Mouse (Mus musculus) kidney, embryonic 16.5 days (tissue): ENCODE measurements at regions not wholly inside any gene's neighbourhood (a gene's known extent, or its start where the extent isn't known, plus 50 kb on each side); places are given as distances from the start of the nearest gene placed in this dataset.

Source experiments
- ATAC-seq: fragments of 200-750 bp; cut with Nextera tagmentation; 2 replicates; pipeline ENCODE4 v1.8.0; 2017; ENCODE audit warnings: moderate TSS enrichment; ENCODE audit not compliant: low FRiP score, low TSS enrichment
- H3K27ac ChIP-seq: fragments of 300-500 bp; sonication (generic); 2 replicates; pipeline ENCODE4 v1.5.1; 2014; ENCODE audit warnings: low read length
- H3K27me3 ChIP-seq: fragments of 300-500 bp; sonication (generic); 2 replicates; pipeline ENCODE4 v1.6.1; 2014; ENCODE audit warnings: low read length, control low read depth, mixed read lengths; ENCODE audit not compliant: insufficient read depth
- H3K36me3 ChIP-seq: fragments of 300-500 bp; sonication (generic); 2 replicates; pipeline ENCODE4 v1.6.1; 2014; ENCODE audit warnings: low read length, control low read depth, mixed read lengths; ENCODE audit not compliant: insufficient read depth
- H3K4me1 ChIP-seq: fragments of 300-500 bp; sonication (generic); 2 replicates; pipeline ENCODE4 v1.6.1; 2014; ENCODE audit warnings: low read length, control low read depth, mixed read lengths; ENCODE audit not compliant: insufficient read depth
- H3K4me2 ChIP-seq: fragments of 300-500 bp; sonication (generic); replicated peaks from 2 replicates; pipeline ENCODE4 v1.6.1; 2014; ENCODE audit warnings: low read depth, low read length
- H3K4me3 ChIP-seq: fragments of 300-500 bp; sonication (generic); 2 replicates; pipeline ENCODE4 v1.5.1; 2014; ENCODE audit warnings: mild to moderate bottlenecking, low read length
- H3K9ac ChIP-seq: fragments of 300-500 bp; sonication (generic); replicated peaks from 2 replicates; pipeline ENCODE4 v1.6.1; 2014; ENCODE audit warnings: low read length
- H3K9me3 ChIP-seq: fragments of 300-500 bp; sonication (generic); 2 replicates; pipeline ENCODE4 v1.6.1; 2016; ENCODE audit warnings: low read length, control low read depth
- WGBS: fragments of 180-500 bp; shearing (Covaris S2); extraction: QIAGEN DNeasy Blood & Tissue Kit; methylation state at CpG from one replicate; pipeline ENCODE4 v1.1.7; 2014; 5-methylcytosine and 5-hydroxymethylcytosine counted together

DNA sequence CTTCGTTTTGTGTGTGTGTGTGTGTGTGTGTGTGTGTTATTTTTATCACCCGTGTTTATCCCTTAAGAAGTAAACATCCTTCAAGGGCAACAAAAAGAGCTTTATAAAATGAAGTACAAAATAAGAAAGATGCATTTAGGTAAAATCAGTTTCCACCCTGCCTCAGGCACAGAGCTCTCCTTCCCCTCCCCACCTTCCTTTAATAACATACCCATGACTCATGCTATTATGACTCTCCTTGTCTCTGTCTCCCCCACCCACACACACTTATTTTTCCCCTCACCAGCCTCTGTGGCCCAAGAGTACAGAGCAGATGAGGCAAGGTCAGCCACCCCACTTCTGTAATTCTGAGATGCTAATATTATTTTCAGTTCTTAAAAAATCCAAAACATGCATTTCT is 144.0 kb downstream of the Tpbg start:
- no peaks in the 10 kb centered on the region for H3K36me3 ChIP-seq
- H3K27ac ChIP-seq, result no peak overlapping the region
- no peak overlapping the region for H3K4me2 ChIP-seq
- H3K27me3 ChIP-seq, result no peaks in the 10 kb centered on the region
- no peaks in the 10 kb centered on the region for H3K4me1 ChIP-seq
- H3K4me3 ChIP-seq, result no peak overlapping the region
- WGBS, result 40% methylated on average over 2 of the region's 2 CpGs
- H3K9ac ChIP-seq, result no peak overlapping the region
- ATAC-seq, result no peak
- no peaks in the 10 kb centered on the region for H3K9me3 ChIP-seq

GRCm38 (mm10) chr9:86002996-86003395 is 160.8 kb downstream of the Tpbg start:
- H3K9me3 ChIP-seq, result no peaks in the 10 kb centered on the region
- 58% methylated on average over 2 of the region's 2 CpGs for WGBS
- no peak overlapping the region for H3K27ac ChIP-seq
- H3K4me2 ChIP-seq, result no peak overlapping the region
- no peaks in the 10 kb centered on the region for H3K27me3 ChIP-seq
- no peaks in the 10 kb centered on the region for H3K4me1 ChIP-seq
- no peak overlapping the region for H3K4me3 ChIP-seq
- no peak overlapping the region for H3K9ac ChIP-seq
- ATAC-seq, result no peak
- no peaks in the 10 kb centered on the region for H3K36me3 ChIP-seq

GRCm38 (mm10) chr9:86011661-86012060 is 169.5 kb downstream of the Tpbg start:
- Histone ChIP-seq H3K9ac (no peak overlapping the region), H3K4me1 (no peaks in the 10 kb centered on the region), H3K27ac (no peak overlapping the region), H3K4me2 (no peak overlapping the region), H3K9me3 (no peaks in the 10 kb centered on the region), H3K36me3 (no peaks in the 10 kb centered on the region), H3K27me3 (no peaks in the 10 kb centered on the region), H3K4me3 (no peak overlapping the region)
- 74% methylated on average over 2 of the region's 2 CpGs for WGBS
- ATAC-seq, result no peak

DNA sequence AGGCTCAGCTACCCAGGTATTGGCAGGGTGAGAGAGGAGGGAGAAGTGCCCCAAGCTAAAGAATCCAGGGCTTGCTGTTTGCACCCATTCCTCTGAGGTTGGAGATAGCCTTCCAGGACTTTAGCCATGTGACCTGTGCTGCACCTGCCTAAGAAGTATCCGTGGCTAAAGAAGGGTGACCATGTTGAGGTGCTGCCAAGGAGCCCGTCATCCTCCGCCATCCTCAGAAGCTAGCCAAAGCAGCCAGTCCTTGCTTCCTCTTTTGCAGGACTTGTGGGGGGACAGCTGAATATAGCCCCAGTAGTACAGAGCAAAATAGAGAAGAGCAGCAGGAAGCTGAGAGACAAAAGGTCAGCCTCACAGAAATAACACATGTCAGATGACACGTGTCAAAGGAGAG is 173.7 kb downstream of the Tpbg start:
- no peak overlapping the region for H3K4me3 ChIP-seq
- no peak for ATAC-seq
- no peaks in the 10 kb centered on the region for H3K9me3 ChIP-seq
- H3K27ac ChIP-seq, result no peak overlapping the region
- no peaks in the 10 kb centered on the region for H3K27me3 ChIP-seq
- whole genome bisulfite sequencing, result 79% methylated on average over 4 of the region's 4 CpGs
- H3K9ac ChIP-seq, result no peak overlapping the region
- H3K4me1 ChIP-seq, result no peaks in the 10 kb centered on the region
- no peak overlapping the region for H3K4me2 ChIP-seq
- H3K36me3 ChIP-seq, result no peaks in the 10 kb centered on the region

DNA sequence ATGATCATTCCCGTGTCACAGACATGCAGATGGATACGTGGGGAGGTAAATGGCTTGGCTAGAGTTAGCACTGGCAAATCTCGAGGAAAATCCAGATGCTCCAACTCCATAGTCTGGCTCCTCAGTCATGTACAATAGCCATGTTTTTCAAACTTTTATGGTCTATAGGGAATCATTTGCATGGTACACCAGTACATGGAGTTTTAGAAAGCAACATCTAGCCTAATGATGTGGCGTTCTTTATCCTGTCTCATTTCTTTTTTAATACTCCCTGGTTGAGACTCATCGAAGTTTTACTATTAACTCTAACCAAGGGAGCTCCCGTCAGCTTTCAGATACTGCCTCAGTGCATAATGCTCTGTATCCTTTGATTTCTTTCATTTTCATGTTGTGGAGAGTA is 178.0 kb downstream of the Tpbg start:
- no peak overlapping the region for H3K4me3 ChIP-seq
- ATAC-seq, result no peak
- no peak overlapping the region for H3K9ac ChIP-seq
- no peaks in the 10 kb centered on the region for H3K4me1 ChIP-seq
- H3K36me3 ChIP-seq, result no peaks in the 10 kb centered on the region
- H3K27ac ChIP-seq, result no peak overlapping the region
- 92% methylated on average over 6 of the region's 6 CpGs for WGBS
- H3K4me2 ChIP-seq, result no peak overlapping the region
- no peaks in the 10 kb centered on the region for H3K9me3 ChIP-seq
- H3K27me3 ChIP-seq, result no peaks in the 10 kb centered on the region

DNA sequence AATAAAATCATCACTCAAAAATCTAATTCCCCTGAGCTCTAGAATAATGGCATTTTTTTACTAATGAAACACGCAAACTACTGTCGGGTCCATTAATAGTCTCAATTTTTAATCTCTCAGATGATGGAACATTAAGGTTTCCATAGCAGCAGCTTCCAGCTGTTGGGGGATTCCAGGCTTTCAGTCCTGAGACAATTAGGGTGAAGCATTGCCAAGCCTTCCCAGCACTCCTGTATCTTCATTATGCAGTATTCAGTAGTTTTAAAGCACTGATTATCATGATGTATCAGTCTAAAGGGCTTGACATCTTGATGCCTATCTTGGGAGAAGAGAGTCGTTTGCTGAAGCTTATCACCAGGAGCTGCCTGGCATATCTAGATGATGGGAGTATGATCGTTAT is 178.6 kb downstream of the Tpbg start:
- no peak for ATAC-seq
- Histone ChIP-seq H3K4me2 (no peak overlapping the region), H3K9ac (no peak overlapping the region), H3K27me3 (no peaks in the 10 kb centered on the region), H3K4me1 (no peaks in the 10 kb centered on the region), H3K9me3 (no peaks in the 10 kb centered on the region), H3K36me3 (no peaks in the 10 kb centered on the region), H3K4me3 (no peak overlapping the region), H3K27ac (no peak overlapping the region)
- 84% methylated on average over 4 of the region's 4 CpGs for WGBS

GRCm38 (mm10) chr9:86030738-86031137 is 188.6 kb downstream of the Tpbg start:
- Histone ChIP-seq H3K9me3 (no peaks in the 10 kb centered on the region), H3K9ac (no peak overlapping the region), H3K27me3 (no peaks in the 10 kb centered on the region), H3K4me1 (0 out of 2 replicates have a peak, but pooled peaks cover 5% of the 10 kb centered on the region), H3K36me3 (no peaks in the 10 kb centered on the region), H3K4me2 (no peak overlapping the region), H3K4me3 (no peak overlapping the region), H3K27ac (no peak overlapping the region)
- ATAC-seq, result no peak
- WGBS, result 60% methylated on average over 5 of the region's 5 CpGs

- Histone ChIP-seq H3K4me2 (no peak overlapping the region), H3K27me3 (no peaks in the 10 kb centered on the region), H3K4me3 (no peak overlapping the region), H3K27ac (no peak overlapping the region), H3K9me3 (no peaks in the 10 kb centered on the region), H3K36me3 (no peaks in the 10 kb centered on the region), H3K4me1 (no peaks in the 10 kb centered on the region), H3K9ac (no peak overlapping the region)
- 49% methylated on average over 4 of the region's 4 CpGs for WGBS
- ATAC-seq, result no peak
Observed at GRCm38 (mm10) chr9:86044098-86044497, 201.9 kb downstream of the Tpbg start.

DNA sequence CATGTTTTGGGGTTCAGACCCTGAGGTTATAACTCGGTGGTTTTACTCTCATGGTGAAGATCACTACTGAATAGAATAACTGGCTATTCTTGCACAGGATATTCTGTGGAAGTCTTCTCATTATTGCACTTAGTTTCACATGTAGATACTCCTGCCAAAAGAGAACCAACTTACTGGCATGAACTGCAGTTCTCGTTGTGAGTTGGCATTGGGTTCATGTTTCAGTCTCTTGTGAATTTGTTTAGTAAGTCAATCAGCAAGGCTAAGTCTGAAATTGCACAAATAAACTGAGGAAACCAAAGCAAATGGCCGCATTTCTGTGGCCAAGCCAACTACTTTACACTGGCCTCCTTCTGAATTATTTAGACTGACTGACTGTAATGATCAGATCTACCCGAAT is 215.9 kb downstream of the Tpbg start:
- ATAC-seq, result no peak
- WGBS, result 85% methylated on average over 4 of the region's 4 CpGs
- no peaks in the 10 kb centered on the region for H3K36me3 ChIP-seq

GRCm38 (mm10) chr9:86060049-86060448 is 217.9 kb downstream of the Tpbg start:
- H3K9ac ChIP-seq, result no peak overlapping the region
- no peak overlapping the region for H3K27ac ChIP-seq
- 62% methylated on average over 6 of the region's 6 CpGs for WGBS
- no peaks in the 10 kb centered on the region for H3K4me1 ChIP-seq
- no peaks in the 10 kb centered on the region for H3K27me3 ChIP-seq
- H3K36me3 ChIP-seq, result no peaks in the 10 kb centered on the region
- ATAC-seq, result no peak
- H3K4me2 ChIP-seq, result no peak overlapping the region
- no peaks in the 10 kb centered on the region for H3K9me3 ChIP-seq
- H3K4me3 ChIP-seq, result no peak overlapping the region

More for the DNA sequence above, 215.9 kb downstream of the Tpbg start:
- no peak overlapping the region for H3K4me2 ChIP-seq
- no peaks in the 10 kb centered on the region for H3K4me1 ChIP-seq
- no peaks in the 10 kb centered on the region for H3K27me3 ChIP-seq
- no peak overlapping the region for H3K9ac ChIP-seq
- H3K27ac ChIP-seq, result no peak overlapping the region
- H3K9me3 ChIP-seq, result no peaks in the 10 kb centered on the region
- no peak overlapping the region for H3K4me3 ChIP-seq

- Histone ChIP-seq H3K4me3 (no peak overlapping the region), H3K4me2 (no peak overlapping the region), H3K9me3 (no peaks in the 10 kb centered on the region), H3K9ac (no peak overlapping the region), H3K27ac (no peak overlapping the region), H3K36me3 (no peaks in the 10 kb centered on the region), H3K4me1 (no peaks in the 10 kb centered on the region), H3K27me3 (no peaks in the 10 kb centered on the region)
- ATAC-seq, result no peak
- WGBS, result 94% methylated on average over 4 of the region's 4 CpGs
Observed at GRCm38 (mm10) chr9:86061230-86061629, 219.1 kb downstream of the Tpbg start.
